Mouse (Mus musculus): ENCODE results near the gene Lrrc3. TPM values are rescaled to one million over a fixed set of nuclear protein-coding genes. Genes with fewer than 3 reads are reported as not detected.

Gene Lrrc3
- polyA plus RNA-seq, 1 experiment = 0.01 TPM

- Histone ChIP-seq H3K27me3 (ENCODE audit: control insufficient read depth, insufficient read depth, insufficient read length) (peaks cover 5% of the 10 kb centered on the region), H3K79me3 (ENCODE audit: low read depth) (no peaks in the 10 kb centered on the region), H3K4me3 (ENCODE audit: insufficient read depth, poor library complexity, severe bottlenecking) (no peak overlapping the region), H3K36me3 (ENCODE audit: control insufficient read depth, insufficient read depth) (no peaks in the 10 kb centered on the region), H3K79me2 (ENCODE audit: control insufficient read depth, insufficient read depth) (no peaks in the 10 kb centered on the region), H3ac (ENCODE audit: control insufficient read depth, insufficient read length, low read depth) (no peak overlapping the region)
- TF ChIP-seq USF1 (IDR thresholded peaks at IDR 0.05; ENCODE audit: low read depth) = no peak
- TF ChIP-seq CTCF (IDR thresholded peaks at IDR 0.05; ENCODE audit: control insufficient read depth, insufficient read depth, insufficient read length) = no peak
- TF ChIP-seq MYOD1 (IDR thresholded peaks at IDR 0.05; ENCODE audit: control insufficient read depth, insufficient read length, low read depth) = no peak
- TF ChIP-seq MYOG (IDR thresholded peaks at IDR 0.05; ENCODE audit: control insufficient read depth, extremely low read depth, insufficient read length) = no peak
- TF ChIP-seq CEBPB (IDR thresholded peaks at IDR 0.05; ENCODE audit: low read depth) = no peak
- no peak for TF ChIP-seq FOSL1 (IDR thresholded peaks at IDR 0.05; ENCODE audit: insufficient read depth, low read length, poor library complexity, severe bottlenecking)
- TF ChIP-seq MAX (IDR thresholded peaks at IDR 0.05) = no peak
These were observed 16.2 kb downstream of the Lrrc3 start for GRCm38 (mm10) chr10:77886007-77886747.

GRCm38 (mm10) chr10:77882553-77882952 lies 19.8 kb downstream of the Lrrc3 start:
- Histone ChIP-seq H3K79me2 (ENCODE audit: control insufficient read depth, insufficient read depth) (no peaks in the 10 kb centered on the region), H3K4me3 (ENCODE audit: insufficient read depth, poor library complexity, severe bottlenecking) (no peak overlapping the region), H3ac (ENCODE audit: control insufficient read depth, insufficient read length, low read depth) (no peak overlapping the region), H3K36me3 (ENCODE audit: control insufficient read depth, insufficient read depth) (no peaks in the 10 kb centered on the region), H3K27me3 (ENCODE audit: control insufficient read depth, insufficient read depth, insufficient read length) (no peaks in the 10 kb centered on the region), H3K79me3 (ENCODE audit: low read depth) (no peaks in the 10 kb centered on the region)
- no peak for TF ChIP-seq USF1 (IDR thresholded peaks at IDR 0.05; ENCODE audit: low read depth)
- TF ChIP-seq CEBPB (IDR thresholded peaks at IDR 0.05; ENCODE audit: low read depth) = no peak
- TF ChIP-seq MYOD1 (IDR thresholded peaks at IDR 0.05; ENCODE audit: control insufficient read depth, insufficient read length, low read depth) = no peak
- no peak for TF ChIP-seq FOSL1 (IDR thresholded peaks at IDR 0.05; ENCODE audit: insufficient read depth, low read length, poor library complexity, severe bottlenecking)
- no peak for TF ChIP-seq MYOG (IDR thresholded peaks at IDR 0.05; ENCODE audit: control insufficient read depth, extremely low read depth, insufficient read length)
- TF ChIP-seq CTCF (IDR thresholded peaks at IDR 0.05; ENCODE audit: control insufficient read depth, insufficient read depth, insufficient read length) = no peak
- no peak for TF ChIP-seq MAX (IDR thresholded peaks at IDR 0.05)

GRCm38 (mm10) chr10:77880305-77880704 lies 22.0 kb downstream of the Lrrc3 start:
- Histone ChIP-seq H3K27me3 (ENCODE audit: control insufficient read depth, insufficient read depth, insufficient read length) (no peaks in the 10 kb centered on the region), H3K36me3 (ENCODE audit: control insufficient read depth, insufficient read depth) (no peaks in the 10 kb centered on the region), H3K4me3 (ENCODE audit: insufficient read depth, poor library complexity, severe bottlenecking) (no peak overlapping the region), H3K79me3 (ENCODE audit: low read depth) (no peaks in the 10 kb centered on the region), H3K79me2 (ENCODE audit: control insufficient read depth, insufficient read depth) (no peaks in the 10 kb centered on the region), H3ac (ENCODE audit: control insufficient read depth, insufficient read length, low read depth) (no peak overlapping the region)
- TF ChIP-seq USF1 (IDR thresholded peaks at IDR 0.05; ENCODE audit: low read depth) (no peak), MAX (IDR thresholded peaks at IDR 0.05) (no peak), FOSL1 (IDR thresholded peaks at IDR 0.05; ENCODE audit: insufficient read depth, low read length, poor library complexity, severe bottlenecking) (no peak), MYOD1 (IDR thresholded peaks at IDR 0.05; ENCODE audit: control insufficient read depth, insufficient read length, low read depth) (no peak), CTCF (IDR thresholded peaks at IDR 0.05; ENCODE audit: control insufficient read depth, insufficient read depth, insufficient read length) (no peak), MYOG (IDR thresholded peaks at IDR 0.05; ENCODE audit: control insufficient read depth, extremely low read depth, insufficient read length) (no peak), CEBPB (IDR thresholded peaks at IDR 0.05; ENCODE audit: low read depth) (no peak)

- no peaks in the 10 kb centered on the region for H3K36me3 ChIP-seq (ENCODE audit: control insufficient read depth, insufficient read depth)
- H3K79me3 ChIP-seq (ENCODE audit: low read depth) = no peaks in the 10 kb centered on the region
- no peaks in the 10 kb centered on the region for H3K79me2 ChIP-seq (ENCODE audit: control insufficient read depth, insufficient read depth)
- TF ChIP-seq USF1 (IDR thresholded peaks at IDR 0.05; ENCODE audit: low read depth) (no peak), MYOD1 (IDR thresholded peaks at IDR 0.05; ENCODE audit: control insufficient read depth, insufficient read length, low read depth) (no peak), MYOG (IDR thresholded peaks at IDR 0.05; ENCODE audit: control insufficient read depth, extremely low read depth, insufficient read length) (no peak), CEBPB (IDR thresholded peaks at IDR 0.05; ENCODE audit: low read depth) (no peak), MAX (IDR thresholded peaks at IDR 0.05) (no peak), CTCF (IDR thresholded peaks at IDR 0.05; ENCODE audit: control insufficient read depth, insufficient read depth, insufficient read length) (no peak), FOSL1 (IDR thresholded peaks at IDR 0.05; ENCODE audit: insufficient read depth, low read length, poor library complexity, severe bottlenecking) (no peak)
- no peak overlapping the region for H3K4me3 ChIP-seq (ENCODE audit: insufficient read depth, poor library complexity, severe bottlenecking)
- H3ac ChIP-seq (ENCODE audit: control insufficient read depth, insufficient read length, low read depth) = no peak overlapping the region
- H3K27me3 ChIP-seq (ENCODE audit: control insufficient read depth, insufficient read depth, insufficient read length) = no peaks in the 10 kb centered on the region
These were observed 23.4 kb downstream of the Lrrc3 start for GRCm38 (mm10) chr10:77878985-77879384.

- Histone ChIP-seq H3K79me2 (ENCODE audit: control insufficient read depth, insufficient read depth) (no peaks in the 10 kb centered on the region), H3ac (ENCODE audit: control insufficient read depth, insufficient read length, low read depth) (no peak overlapping the region), H3K27me3 (ENCODE audit: control insufficient read depth, insufficient read depth, insufficient read length) (no peaks in the 10 kb centered on the region), H3K36me3 (ENCODE audit: control insufficient read depth, insufficient read depth) (no peaks in the 10 kb centered on the region), H3K79me3 (ENCODE audit: low read depth) (no peaks in the 10 kb centered on the region), H3K4me3 (ENCODE audit: insufficient read depth, poor library complexity, severe bottlenecking) (no peak overlapping the region)
- TF ChIP-seq MYOG (IDR thresholded peaks at IDR 0.05; ENCODE audit: control insufficient read depth, extremely low read depth, insufficient read length) (no peak), CEBPB (IDR thresholded peaks at IDR 0.05; ENCODE audit: low read depth) (no peak), MAX (IDR thresholded peaks at IDR 0.05) (no peak)
These were observed 32.7 kb downstream of the Lrrc3 start for GRCm38 (mm10) chr10:77869651-77870050.

GRCm38 (mm10) chr10:77867546-77867945 lies 34.8 kb downstream of the Lrrc3 start:
- H3ac ChIP-seq (ENCODE audit: control insufficient read depth, insufficient read length, low read depth) = no peak overlapping the region
- TF ChIP-seq CTCF (IDR thresholded peaks at IDR 0.05; ENCODE audit: control insufficient read depth, insufficient read depth, insufficient read length) (no peak), MYOD1 (IDR thresholded peaks at IDR 0.05; ENCODE audit: control insufficient read depth, insufficient read length, low read depth) (no peak), MYOG (IDR thresholded peaks at IDR 0.05; ENCODE audit: control insufficient read depth, extremely low read depth, insufficient read length) (no peak), CEBPB (IDR thresholded peaks at IDR 0.05; ENCODE audit: low read depth) (no peak), FOSL1 (IDR thresholded peaks at IDR 0.05; ENCODE audit: insufficient read depth, low read length, poor library complexity, severe bottlenecking) (no peak), MAX (IDR thresholded peaks at IDR 0.05) (no peak)
- no peak overlapping the region for H3K4me3 ChIP-seq (ENCODE audit: insufficient read depth, poor library complexity, severe bottlenecking)
- H3K36me3 ChIP-seq (ENCODE audit: control insufficient read depth, insufficient read depth) = no peaks in the 10 kb centered on the region
- H3K27me3 ChIP-seq (ENCODE audit: control insufficient read depth, insufficient read depth, insufficient read length) = no peaks in the 10 kb centered on the region
- no peaks in the 10 kb centered on the region for H3K79me2 ChIP-seq (ENCODE audit: control insufficient read depth, insufficient read depth)
- H3K79me3 ChIP-seq (ENCODE audit: low read depth) = no peaks in the 10 kb centered on the region

Data from C2C12 (cell line).